Comparison of ENCODE assay signal across 10 mouse cellular contexts in the genomic region with DNA sequence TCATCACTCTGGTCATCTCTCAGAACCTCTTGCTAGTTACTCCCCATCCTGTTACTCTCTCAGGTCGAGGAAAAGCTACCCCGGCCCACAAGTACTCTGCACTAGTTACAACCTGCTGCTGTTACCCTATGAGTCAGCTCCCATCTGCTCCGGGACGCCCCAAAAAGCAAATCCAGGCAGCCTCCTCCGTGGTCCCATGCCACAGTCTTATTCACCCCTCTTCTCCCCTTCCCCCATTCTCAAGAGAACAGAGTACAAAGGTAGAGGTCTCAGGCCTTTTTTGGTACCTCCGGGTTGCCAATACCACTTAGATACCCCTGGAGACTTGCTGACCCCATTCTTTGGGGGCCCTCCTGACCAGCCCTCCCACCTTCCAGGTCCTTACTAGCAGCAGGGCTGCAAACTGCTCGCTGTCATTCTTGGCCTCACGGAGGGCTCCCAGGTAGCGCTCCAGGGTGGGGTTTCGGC. TPM values are rescaled to one million over a fixed set of nuclear protein-coding genes. Genes with fewer than 3 reads are reported as not detected.
DNase-seq lines count a peak whose midpoint lies in the region; ATAC-seq lines count a peak whose summit lies in the region.
"Had no signal": no experiment of that assay in that cellular context is flagged by ENCODE, and none has a peak within 500 bp of the region (broad histone marks: within the 10 kb centered on the region; RNA-seq: fewer than 3 reads in every experiment).

No protein-coding gene starts in this region.

- WGBS in embryonic facial prominence, embryonic 15.5 days = 42% methylated on average over 10 of the region's 10 CpGs
- WGBS in hindbrain, embryonic 14.5 days = 59% methylated on average over 10 of the region's 10 CpGs
- 44% methylated on average over 10 of the region's 10 CpGs for WGBS in midbrain, embryonic 15.5 days

- no peak for ATAC-seq in embryonic facial prominence, embryonic 15.5 days (ENCODE audit: insufficient number of reproducible peaks, low FRiP score, low TSS enrichment, low read depth)
- no peak for ATAC-seq in hindbrain, embryonic 14.5 days (ENCODE audit: low FRiP score)
- no peak for ATAC-seq in midbrain, embryonic 15.5 days (replicated peaks)
- ATAC-seq in megakaryocyte progenitor cell, adult 5-6 weeks (replicated peaks; ENCODE audit: poor library complexity) = no peak
- ATAC-seq: activated CD4-positive, CD25-positive, alpha-beta regulatory T cell, adult 4 months had no signal

- peak overlapping the region; percentile 98 for H3K4me2 ChIP-seq in embryonic facial prominence, embryonic 15.5 days (replicated peaks)
- peak overlapping the region; percentile 91 for H3K4me2 ChIP-seq in hindbrain, embryonic 14.5 days (replicated peaks)
- peak overlapping the region; percentile 78 for H3K4me2 ChIP-seq in midbrain, embryonic 15.5 days

- H3K4me3 ChIP-seq in embryonic facial prominence, embryonic 15.5 days (replicated peaks) = peak overlapping the region; percentile 91
- H3K4me3 ChIP-seq in hindbrain, embryonic 14.5 days (replicated peaks; ENCODE audit: low read length) = peak overlapping the region; percentile 95
- H3K4me3 ChIP-seq in midbrain, embryonic 15.5 days = peak overlapping the region; percentile 96

- H3K27me3 ChIP-seq in embryonic facial prominence, embryonic 15.5 days = no peaks in the 10 kb centered on the region
- no peaks in the 10 kb centered on the region for H3K27me3 ChIP-seq in hindbrain, embryonic 14.5 days (ENCODE audit: control insufficient read depth, insufficient read depth, low read length)
- H3K27me3 ChIP-seq in midbrain, embryonic 15.5 days (replicated peaks) = no peaks in the 10 kb centered on the region

- H3K27ac ChIP-seq in embryonic facial prominence, embryonic 15.5 days (replicated peaks) = no peak overlapping the region
- no peak overlapping the region for H3K27ac ChIP-seq in hindbrain, embryonic 14.5 days
- H3K27ac ChIP-seq in midbrain, embryonic 15.5 days = no peak overlapping the region

- no peak overlapping the region for H3K9ac ChIP-seq in embryonic facial prominence, embryonic 15.5 days
- H3K9ac ChIP-seq in hindbrain, embryonic 14.5 days = peak overlapping the region; percentile 95
- H3K9ac ChIP-seq in midbrain, embryonic 15.5 days = peak overlapping the region; percentile 97

- no peaks in the 10 kb centered on the region for H3K9me3 ChIP-seq in embryonic facial prominence, embryonic 15.5 days (replicated peaks)
- H3K9me3 ChIP-seq in hindbrain, embryonic 14.5 days (ENCODE audit: control insufficient read depth, low read length) = no peaks in the 10 kb centered on the region
- H3K9me3 ChIP-seq in midbrain, embryonic 15.5 days = no peaks in the 10 kb centered on the region

- H3K36me3 ChIP-seq in embryonic facial prominence, embryonic 15.5 days = peaks cover 33% of the 10 kb centered on the region
- peaks cover 32% of the 10 kb centered on the region for H3K36me3 ChIP-seq in hindbrain, embryonic 14.5 days (replicated peaks; ENCODE audit: control insufficient read depth, insufficient read depth)
- peaks cover 11% of the 10 kb centered on the region; the same call in 1 of the 2 replicates for H3K36me3 ChIP-seq in midbrain, embryonic 15.5 days (replicated peaks)

- peak; percentile 54 to 58 for DNase-seq in layer of hippocampus, adult 8-10 months (ENCODE audit: low spot score in 2 of 2)
- DNase-seq in layer of hippocampus, adult 9-10 months (ENCODE audit: low spot score) = no peak
- no peak for DNase-seq in hindbrain, embryonic 14.5 days (ENCODE audit: low spot score)
- DNase-seq in thymus, postnatal 14 days = no peak
- DNase-seq in kidney, postnatal 10 days = no peak

- H3K4me1 ChIP-seq in embryonic facial prominence, embryonic 15.5 days = peaks cover 52% of the 10 kb centered on the region
- peaks cover 44% of the 10 kb centered on the region for H3K4me1 ChIP-seq in hindbrain, embryonic 14.5 days (replicated peaks; ENCODE audit: control insufficient read depth, insufficient read depth, low read length)
- H3K4me1 ChIP-seq in midbrain, embryonic 15.5 days = peaks cover 58% of the 10 kb centered on the region

RNA-seq across cellular contexts. Expression of a gene that starts 1.6 kb away (rescaled TPM):
- 1,000 to 10,000 TPM; 1,589 to 1,685 (median 1,649) TPM for total RNA-seq in layer of hippocampus, adult 8-10 months (2022)
- polyA plus RNA-seq in embryonic facial prominence, embryonic 15.5 days (2015; fragmentation: Nextera tagmentation; extraction: Ambion mirVana) = 31.6 and 33.4 TPM in 2 replicates
- 116 and 123 TPM in 2 replicates for polyA plus RNA-seq in hindbrain, embryonic 14.5 days (2014; fragmentation: Nextera tagmentation; extraction: Ambion mirVana)
- polyA plus RNA-seq in midbrain, embryonic 15.5 days (2015; fragmentation: Nextera tagmentation; extraction: Ambion mirVana) = 133 TPM in 2 replicates
- total RNA-seq in megakaryocyte progenitor cell, adult 5-6 weeks (2015) = 8.9 and 9.6 TPM in 2 replicates
- 8.2 and 8.5 TPM in 2 replicates for total RNA-seq in megakaryocyte progenitor cell, adult 5-6 weeks (2017)

RNA-seq across cellular contexts. Expression of a gene that starts 1.8 kb away (rescaled TPM):
- 10 to 100 TPM; 63.5 to 77.5 (median 67.4) TPM for total RNA-seq in layer of hippocampus, adult 8-10 months (2022)
- 17.6 and 22.7 TPM in 2 replicates for polyA plus RNA-seq in embryonic facial prominence, embryonic 15.5 days (2015; fragmentation: Nextera tagmentation; extraction: Ambion mirVana)
- 37.3 and 42.6 TPM in 2 replicates for polyA plus RNA-seq in hindbrain, embryonic 14.5 days (2014; fragmentation: Nextera tagmentation; extraction: Ambion mirVana)
- 40.5 and 41.4 TPM in 2 replicates for polyA plus RNA-seq in midbrain, embryonic 15.5 days (2015; fragmentation: Nextera tagmentation; extraction: Ambion mirVana)
- total RNA-seq in megakaryocyte progenitor cell, adult 5-6 weeks (2015) = 11.6 and 14.3 TPM in 2 replicates
- total RNA-seq in megakaryocyte progenitor cell, adult 5-6 weeks (2017) = 12.5 and 19.1 TPM in 2 replicates

RNA-seq across cellular contexts. Expression of a gene that starts 15.6 kb away (rescaled TPM):
- total RNA-seq in layer of hippocampus, adult 8-10 months (2022) = not detected
- 0.60 and 1.1 TPM in 2 replicates for polyA plus RNA-seq in embryonic facial prominence, embryonic 15.5 days (2015; fragmentation: Nextera tagmentation; extraction: Ambion mirVana)
- polyA plus RNA-seq in hindbrain, embryonic 14.5 days (2014; fragmentation: Nextera tagmentation; extraction: Ambion mirVana) = 0.48 and 0.54 TPM in 2 replicates
- polyA plus RNA-seq in midbrain, embryonic 15.5 days (2015; fragmentation: Nextera tagmentation; extraction: Ambion mirVana) = 0.79 and 0.93 TPM in 2 replicates
- not detected in 2 replicates for total RNA-seq in megakaryocyte progenitor cell, adult 5-6 weeks (2015)
- not detected in 2 replicates for total RNA-seq in megakaryocyte progenitor cell, adult 5-6 weeks (2017)
- polyA plus RNA-seq: activated CD4-positive, CD25-positive, alpha-beta regulatory T cell, adult 4 months; gonadal fat pad, adult 2 months had no signal

Comparison
In these comparisons a context has a peak if more than half of its experiments do, and no peak if none do; other contexts are left out.
1. DNase-seq: peak in layer of hippocampus, adult 8-10 months (2 of 2); none in layer of hippocampus, adult 9-10 months (single experiment), hindbrain, embryonic 14.5 days (single experiment), thymus, postnatal 14 days (single experiment) and kidney, postnatal 10 days (single experiment).
2. Peak in every context shown above with its lines, with median percentiles within 50 percentile points of each other: H3K4me2 ChIP-seq and H3K4me3 ChIP-seq.